Mouse (Mus musculus) stomach, embryonic 16.5 days (tissue): ENCODE measurements at regions not wholly inside any gene's neighbourhood (a gene's known extent, or its start where the extent isn't known, plus 50 kb on each side); places are given as distances from the start of the nearest gene placed in this dataset.

Experiments used
- ATAC-seq: fragments of 200-750 bp; cut with Nextera tagmentation; 2 replicates; pipeline ENCODE4 v1.8.0; 2017; ENCODE audit warnings: moderate number of reproducible peaks, moderate TSS enrichment; ENCODE audit not compliant: insufficient read depth, low FRiP score
- H3K27ac ChIP-seq: fragments of 300-500 bp; sonication (generic); 2 replicates; pipeline ENCODE4 v1.5.1; 2014; ENCODE audit warnings: low read length
- H3K27me3 ChIP-seq: fragments of 300-500 bp; sonication (generic); 2 replicates; pipeline ENCODE4 v1.6.1; 2014; ENCODE audit warnings: low read length, control low read depth, mixed read lengths; ENCODE audit not compliant: control insufficient read depth, insufficient read depth
- H3K36me3 ChIP-seq: fragments of 300-500 bp; sonication (generic); 2 replicates; pipeline ENCODE4 v1.6.1; 2014; ENCODE audit warnings: low read length; ENCODE audit not compliant: control insufficient read depth, insufficient read depth
- H3K4me1 ChIP-seq: fragments of 300-500 bp; sonication (generic); 2 replicates; pipeline ENCODE4 v1.6.1; 2014; ENCODE audit warnings: low read length, control low read depth, mixed read lengths; ENCODE audit not compliant: control insufficient read depth, insufficient read depth
- H3K4me2 ChIP-seq: fragments of 300-500 bp; sonication (generic); 2 replicates; pipeline ENCODE4 v1.6.1; 2014; ENCODE audit warnings: low read depth, low read length, mixed read lengths
- H3K4me3 ChIP-seq: fragments of 300-500 bp; sonication (generic); replicated peaks from 2 replicates; pipeline ENCODE4 v1.5.1; 2014; ENCODE audit warnings: mild to moderate bottlenecking, low read length
- H3K9ac ChIP-seq: fragments of 300-500 bp; sonication (generic); 2 replicates; pipeline ENCODE4 v1.6.1; 2014; ENCODE audit warnings: low read length
- H3K9me3 ChIP-seq: fragments of 300-500 bp; sonication (generic); replicated peaks from 2 replicates; pipeline ENCODE4 v1.6.1; 2016; ENCODE audit warnings: low read length, control low read depth; ENCODE audit not compliant: control insufficient read depth
- WGBS: fragments of 180-500 bp; shearing (Covaris S2); extraction: QIAGEN DNeasy Blood & Tissue Kit; methylation state at CpG from one replicate; pipeline ENCODE4 v1.1.7; 2014; 5-methylcytosine and 5-hydroxymethylcytosine counted together

DNA sequence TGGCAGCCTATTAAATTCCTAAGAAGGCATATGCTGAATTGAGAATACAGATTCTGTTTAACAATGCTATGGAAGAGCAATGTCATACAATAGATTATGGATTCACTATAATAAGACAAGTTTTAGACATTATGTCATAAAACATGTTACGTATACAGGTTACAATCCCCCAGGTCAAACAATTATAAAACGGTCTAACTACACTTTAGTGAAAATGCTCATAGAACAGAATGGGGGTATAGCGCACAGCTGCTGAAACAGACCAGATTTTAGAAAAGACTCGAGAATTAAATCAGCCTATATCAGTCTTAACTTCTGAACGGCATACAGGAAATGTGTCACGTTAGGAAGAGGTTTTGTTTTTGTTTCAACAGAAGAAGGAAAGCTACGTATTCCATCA, 660.5 kb upstream of the Sel1l start:
- H3K27me3 ChIP-seq, result no peaks in the 10 kb centered on the region
- no peaks in the 10 kb centered on the region for H3K9me3 ChIP-seq
- no peak overlapping the region for H3K27ac ChIP-seq
- H3K36me3 ChIP-seq, result no peaks in the 10 kb centered on the region
- 43% methylated on average over 7 of the region's 7 CpGs for WGBS
- H3K4me2 ChIP-seq, result no peak overlapping the region
- ATAC-seq, result no peak
- H3K4me3 ChIP-seq, result no peak overlapping the region
- no peak overlapping the region for H3K9ac ChIP-seq
- no peaks in the 10 kb centered on the region for H3K4me1 ChIP-seq

DNA sequence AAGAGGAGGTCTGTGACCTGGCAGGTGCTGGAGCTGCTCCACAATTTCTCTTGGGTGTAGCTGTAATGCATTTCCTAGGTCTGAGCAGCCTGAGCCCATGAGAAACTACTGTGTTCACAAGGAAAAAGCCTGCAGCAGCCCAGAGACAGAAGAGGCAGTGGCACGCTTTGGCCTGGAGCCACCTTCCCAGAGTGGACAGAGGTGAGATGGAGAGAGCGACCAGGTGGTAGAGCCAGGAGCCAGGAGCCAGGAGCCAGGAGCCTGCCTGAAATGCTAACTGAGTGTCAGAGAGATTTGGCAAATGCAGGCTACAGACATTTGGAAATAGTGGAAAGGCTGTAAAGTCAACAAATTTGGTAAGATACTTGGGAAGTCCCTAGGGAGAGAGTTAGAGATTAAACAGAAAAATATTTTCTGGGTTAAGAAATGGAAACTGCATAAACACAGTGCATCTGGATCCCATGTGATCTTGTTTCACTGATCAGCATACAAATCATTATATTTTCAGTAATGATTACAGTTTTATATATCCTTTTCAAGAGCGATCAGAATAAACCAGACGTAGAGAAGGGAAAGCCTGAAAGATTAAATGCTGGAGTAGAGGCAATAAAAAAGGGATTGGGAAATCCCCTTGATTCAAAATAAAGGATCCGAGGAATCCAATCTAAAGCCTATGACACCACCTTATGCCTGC, 660.0 kb upstream of the Sel1l start:
- WGBS, result 68% methylated on average over 5 of the region's 5 CpGs
- Histone ChIP-seq H3K36me3 (no peaks in the 10 kb centered on the region), H3K9me3 (no peaks in the 10 kb centered on the region)

DNA sequence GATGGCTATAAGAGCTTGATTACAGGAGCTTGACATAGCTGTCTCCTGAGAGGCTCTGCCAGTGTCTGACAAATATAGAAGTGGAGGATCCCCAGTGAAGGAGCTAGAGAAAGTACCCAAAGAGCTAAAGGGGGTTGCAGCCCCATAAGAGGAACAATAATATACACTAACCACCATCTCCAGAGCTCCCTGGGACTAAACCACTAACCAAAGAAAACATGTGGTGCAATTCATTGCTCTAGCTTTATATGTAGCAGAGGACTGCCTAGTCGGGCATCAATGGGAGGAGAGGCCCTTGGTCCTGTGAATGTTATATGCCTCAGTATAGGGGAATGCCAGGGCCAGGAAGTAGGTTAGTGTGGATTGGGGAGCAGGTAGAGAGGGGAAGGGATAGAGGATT, 635.0 kb upstream of the Sel1l start:
- 84% methylated on average over 1 of the region's 1 CpGs for WGBS
- no peak overlapping the region for H3K4me3 ChIP-seq
- no peak overlapping the region for H3K27ac ChIP-seq
- ATAC-seq, result no peak
- H3K4me1 ChIP-seq, result no peaks in the 10 kb centered on the region
- H3K9me3 ChIP-seq, result no peaks in the 10 kb centered on the region
- H3K9ac ChIP-seq, result no peak overlapping the region
- no peaks in the 10 kb centered on the region for H3K27me3 ChIP-seq
- no peaks in the 10 kb centered on the region for H3K36me3 ChIP-seq
- H3K4me2 ChIP-seq, result no peak overlapping the region

More for the DNA sequence above, 660.0 kb upstream of the Sel1l start:
- ATAC-seq, result no peak
- H3K4me3 ChIP-seq, result no peak overlapping the region
- no peaks in the 10 kb centered on the region for H3K27me3 ChIP-seq
- no peak overlapping the region for H3K4me2 ChIP-seq
- H3K4me1 ChIP-seq, result no peaks in the 10 kb centered on the region
- H3K9ac ChIP-seq, result no peak overlapping the region
- H3K27ac ChIP-seq, result no peak overlapping the region

DNA sequence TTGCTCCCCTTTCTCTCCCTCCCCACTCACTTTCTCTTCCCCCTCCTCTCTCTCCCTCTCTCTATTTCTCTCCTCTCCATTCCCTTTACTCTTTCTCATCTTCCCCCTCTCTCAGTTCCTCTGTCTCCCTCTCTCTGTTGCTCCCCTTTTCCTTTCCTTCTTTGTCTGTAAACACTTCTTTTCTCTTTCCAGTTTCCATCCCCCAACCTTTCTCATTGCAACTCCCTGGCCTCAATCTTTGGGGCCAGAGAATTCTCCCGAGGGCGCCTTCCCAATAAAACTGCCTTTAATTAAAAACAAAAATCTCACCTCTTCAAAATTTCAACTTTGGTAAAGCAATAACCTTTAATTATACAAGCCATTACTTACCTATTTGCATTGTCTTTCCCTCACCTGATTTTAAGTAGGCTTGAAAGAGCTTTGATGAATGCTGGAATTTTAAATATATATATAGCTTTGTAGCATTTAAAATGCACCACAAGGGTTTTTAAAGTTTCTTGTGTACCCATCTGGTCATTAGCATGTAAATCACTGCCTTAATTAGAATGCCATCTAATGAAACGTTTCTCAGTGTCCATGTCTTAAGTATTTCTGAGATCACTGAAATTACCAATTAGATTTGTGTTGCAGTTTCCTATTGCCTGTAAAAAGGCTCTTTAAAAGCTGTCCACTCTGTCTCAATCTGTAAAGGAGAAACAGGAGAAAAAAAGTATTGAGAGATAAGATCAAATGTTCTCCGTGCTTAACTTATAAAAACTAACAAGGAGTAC, 625.5 kb upstream of the Sel1l start:
- ATAC-seq, result no peak

DNA sequence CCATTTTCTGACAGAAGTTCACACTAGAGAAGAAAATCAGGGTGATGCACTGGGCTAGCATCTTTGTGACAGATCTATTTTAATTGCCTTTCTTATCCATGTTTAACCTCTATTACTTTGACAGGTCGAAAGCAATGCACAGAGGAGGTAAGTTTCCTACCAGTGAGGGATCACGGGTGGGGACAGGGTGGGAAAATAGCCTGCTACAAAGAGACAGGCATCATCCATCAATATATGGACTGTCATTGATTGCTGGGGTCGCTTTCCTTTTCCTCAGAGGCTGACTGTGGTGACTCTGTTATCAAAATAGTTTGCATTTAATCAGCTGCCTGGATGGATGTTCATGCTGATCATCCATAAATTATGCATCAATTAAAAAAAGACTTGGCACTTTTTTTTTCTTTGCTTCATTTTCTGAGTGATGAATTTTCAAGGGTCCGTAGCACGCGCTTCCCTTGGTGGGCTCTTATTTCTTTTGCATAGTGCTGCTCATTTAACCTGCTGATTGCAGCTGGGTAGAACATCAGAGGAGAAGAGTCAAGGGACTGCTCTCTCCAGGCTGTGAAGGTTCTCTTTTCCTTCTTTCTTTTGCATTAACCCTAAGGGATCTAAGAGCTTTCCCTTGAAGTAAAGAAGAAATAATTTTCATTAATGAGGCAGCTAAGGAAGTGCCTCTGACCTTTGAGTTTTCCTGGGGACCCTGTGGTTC, 602.3 kb upstream of the Sel1l start:
- no peak overlapping the region for H3K27ac ChIP-seq
- H3K4me1 ChIP-seq, result no peaks in the 10 kb centered on the region
- no peaks in the 10 kb centered on the region for H3K27me3 ChIP-seq
- H3K36me3 ChIP-seq, result no peaks in the 10 kb centered on the region
- no peak overlapping the region for H3K4me3 ChIP-seq
- 57% methylated on average over 6 of the region's 6 CpGs for WGBS
- no peak overlapping the region for H3K4me2 ChIP-seq
- no peak for ATAC-seq
- no peak overlapping the region for H3K9ac ChIP-seq
- H3K9me3 ChIP-seq, result no peaks in the 10 kb centered on the region

More for the DNA sequence above, 625.5 kb upstream of the Sel1l start:
- H3K4me1 ChIP-seq, result no peaks in the 10 kb centered on the region
- no peak overlapping the region for H3K27ac ChIP-seq
- 64% methylated on average over 4 of the region's 4 CpGs for WGBS
- H3K4me2 ChIP-seq, result no peak overlapping the region
- no peak overlapping the region for H3K9ac ChIP-seq
- no peaks in the 10 kb centered on the region for H3K36me3 ChIP-seq
- H3K9me3 ChIP-seq, result no peaks in the 10 kb centered on the region
- H3K27me3 ChIP-seq, result no peaks in the 10 kb centered on the region
- no peak overlapping the region for H3K4me3 ChIP-seq

DNA sequence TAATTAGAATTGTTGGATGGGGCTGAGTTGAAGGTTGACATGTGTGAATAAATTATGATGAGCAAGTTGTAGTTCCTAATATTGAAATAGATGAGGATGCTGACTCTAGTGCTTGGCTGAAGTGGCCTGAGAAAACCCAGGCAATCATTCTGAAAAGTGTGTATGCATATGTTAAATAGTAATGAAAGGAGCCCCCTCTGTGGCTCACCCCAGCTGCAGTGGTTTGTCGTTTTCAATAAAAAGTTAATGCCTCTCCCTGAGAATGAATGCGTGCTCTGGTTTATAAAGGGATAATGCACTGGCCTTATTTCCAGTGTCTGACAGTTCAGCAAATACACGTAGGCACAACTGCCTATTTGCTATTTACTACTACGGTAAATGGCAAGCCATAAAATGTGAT, 569.5 kb upstream of the Sel1l start:
- no peak overlapping the region for H3K4me2 ChIP-seq
- H3K27me3 ChIP-seq, result no peaks in the 10 kb centered on the region
- no peak overlapping the region for H3K9ac ChIP-seq
- no peaks in the 10 kb centered on the region for H3K36me3 ChIP-seq
- WGBS, result 74% methylated on average over 4 of the region's 4 CpGs
- ATAC-seq, result no peak
- H3K9me3 ChIP-seq, result no peaks in the 10 kb centered on the region
- no peak overlapping the region for H3K4me3 ChIP-seq
- no peaks in the 10 kb centered on the region for H3K4me1 ChIP-seq
- no peak overlapping the region for H3K27ac ChIP-seq

DNA sequence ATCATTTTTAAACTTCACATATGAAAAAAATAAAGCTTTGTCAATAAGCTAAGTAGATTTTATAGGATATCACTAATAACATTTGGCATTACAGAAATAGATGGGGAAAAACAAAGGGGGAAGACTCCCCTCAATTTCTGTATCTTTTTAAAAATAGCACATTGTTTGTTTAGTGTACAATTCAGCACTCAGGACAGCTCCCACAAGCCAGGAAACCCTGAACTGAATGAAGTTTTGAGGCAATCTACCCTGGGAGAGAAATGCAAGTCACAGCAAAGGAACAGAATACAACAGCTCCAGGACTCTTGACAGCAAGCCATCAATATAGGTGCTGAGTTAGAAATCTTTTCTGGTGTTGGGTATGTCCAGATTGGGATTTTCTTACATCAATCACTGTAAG, 556.5 kb upstream of the Sel1l start:
- Histone ChIP-seq H3K4me1 (no peaks in the 10 kb centered on the region), H3K9ac (no peak overlapping the region), H3K4me2 (no peak overlapping the region), H3K27me3 (no peaks in the 10 kb centered on the region), H3K9me3 (no peaks in the 10 kb centered on the region), H3K4me3 (no peak overlapping the region), H3K36me3 (no peaks in the 10 kb centered on the region), H3K27ac (no peak overlapping the region)
- ATAC-seq, result no peak

DNA sequence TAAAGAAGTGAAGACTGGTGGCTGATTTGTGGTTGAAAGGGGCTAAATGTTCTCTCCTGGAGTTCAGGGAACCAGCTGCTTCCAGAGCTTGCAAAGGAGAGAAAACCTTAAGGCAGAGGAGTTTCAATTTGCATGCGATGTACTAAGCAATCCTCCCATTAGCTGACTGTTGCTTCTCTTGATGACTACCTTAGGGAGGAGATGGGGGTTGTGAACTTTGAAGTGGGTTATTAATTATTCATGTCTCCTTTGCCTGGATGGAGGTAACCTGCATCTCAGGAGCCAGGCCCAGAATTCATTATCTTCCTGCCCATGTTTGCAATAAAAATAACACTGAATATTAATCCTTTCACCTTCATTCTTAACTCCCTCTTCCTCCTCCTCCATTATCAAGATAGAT, 552.0 kb upstream of the Sel1l start:
- Histone ChIP-seq H3K36me3 (no peaks in the 10 kb centered on the region), H3K4me1 (no peaks in the 10 kb centered on the region), H3K27ac (no peak overlapping the region), H3K4me2 (no peak overlapping the region), H3K9me3 (no peaks in the 10 kb centered on the region), H3K27me3 (no peaks in the 10 kb centered on the region), H3K4me3 (no peak overlapping the region), H3K9ac (no peak overlapping the region)
- WGBS, result 50% methylated on average over 1 of the region's 1 CpGs
- no peak for ATAC-seq

DNA sequence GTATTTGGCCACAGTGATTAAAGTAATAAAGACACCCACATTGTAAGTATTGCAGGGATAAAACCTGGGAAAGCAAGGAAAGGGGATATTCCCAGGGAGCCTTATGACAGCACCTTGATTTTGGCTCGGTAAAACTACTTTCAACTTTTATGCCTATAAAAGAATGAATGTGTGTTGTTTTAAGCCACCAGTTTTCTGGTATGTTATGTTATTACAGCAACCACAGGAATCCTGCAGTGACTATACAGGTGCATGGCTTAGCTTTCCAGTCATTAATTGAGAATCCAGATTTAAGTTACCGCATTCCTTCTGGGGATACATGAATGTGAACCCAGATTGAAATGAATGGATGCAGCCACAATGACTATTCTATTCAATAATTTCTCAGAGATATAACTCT, 537.2 kb upstream of the Sel1l start:
- WGBS, result 98% methylated on average over 2 of the region's 2 CpGs
- Histone ChIP-seq H3K27me3 (no peaks in the 10 kb centered on the region), H3K9me3 (no peaks in the 10 kb centered on the region), H3K4me1 (no peaks in the 10 kb centered on the region), H3K27ac (no peak overlapping the region), H3K9ac (no peak overlapping the region), H3K36me3 (no peaks in the 10 kb centered on the region), H3K4me3 (no peak overlapping the region), H3K4me2 (no peak overlapping the region)
- ATAC-seq, result no peak
